Mouse (Mus musculus) adrenal gland, postnatal 14 days (tissue): ENCODE results near the gene Ptprn2. TPM values are rescaled to one million over a fixed set of nuclear protein-coding genes. Genes with fewer than 3 reads are reported as not detected.

Experiments used
- DNase-seq: peaks from one replicate; pipeline ENCODE4 v3.0.0; 2021; ENCODE audit warnings: mixed read lengths
- total RNA-seq: library from RNA; stranded (reverse); gene quantifications from 2 replicates; pipeline ENCODE4 v1.2.3, GENCODE M21; 2021

The Ptprn2 gene
- total RNA-seq, 1 experiment from 2014 or later = 15.4 TPM

GRCm38 (mm10) chr12:116642191-116642549 lies 156.7 kb downstream of the Ptprn2 start:
- no peak for DNase-seq

GRCm38 (mm10) chr12:116646771-116647170 lies 161.3 kb downstream of the Ptprn2 start:
- DNase-seq = no peak

GRCm38 (mm10) chr12:116648584-116649206 lies 163.2 kb downstream of the Ptprn2 start:
- DNase-seq = peak; percentile 62

- DNase-seq = no peak
Measured at GRCm38 (mm10) chr12:116653684-116654083, 168.2 kb downstream of the Ptprn2 start.

- DNase-seq = no peak
Measured at GRCm38 (mm10) chr12:116660076-116660475, 174.6 kb downstream of the Ptprn2 start.

GRCm38 (mm10) chr12:116661018-116661417 lies 175.5 kb downstream of the Ptprn2 start:
- no peak for DNase-seq

DNA sequence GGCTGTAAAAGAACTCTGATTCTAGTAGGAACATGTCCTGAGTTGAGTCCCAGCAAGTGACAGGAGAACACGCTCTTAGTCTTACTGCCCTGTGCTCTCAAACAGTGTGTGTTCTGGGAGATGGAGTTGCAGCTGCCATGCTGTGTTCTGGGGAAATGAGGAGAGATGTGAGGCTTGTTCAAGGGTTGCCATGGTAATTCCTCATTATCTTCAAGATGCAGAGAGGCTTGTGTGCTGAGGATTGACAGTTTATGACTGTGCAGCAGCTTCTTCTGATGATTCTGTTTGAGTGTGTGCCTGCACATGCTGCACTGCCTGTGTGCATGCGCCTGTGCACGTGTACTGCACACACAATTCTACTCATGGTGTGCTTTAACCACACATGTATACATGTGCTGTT lies 192.2 kb downstream of the Ptprn2 start:
- no peak for DNase-seq

- DNase-seq = no peak
Measured at GRCm38 (mm10) chr12:116689832-116690231, 204.3 kb downstream of the Ptprn2 start.

GRCm38 (mm10) chr12:116709535-116709934 lies 224.0 kb downstream of the Ptprn2 start:
- DNase-seq = no peak

GRCm38 (mm10) chr12:116710716-116711115 lies 225.2 kb downstream of the Ptprn2 start:
- DNase-seq = no peak

GRCm38 (mm10) chr12:116711133-116711532 lies 225.6 kb downstream of the Ptprn2 start:
- no peak for DNase-seq

- DNase-seq = no peak
Measured at GRCm38 (mm10) chr12:116713096-116713495, 227.6 kb downstream of the Ptprn2 start.

- DNase-seq = no peak
Measured at GRCm38 (mm10) chr12:116721062-116721461, 235.5 kb downstream of the Ptprn2 start.

- no peak for DNase-seq
Measured at GRCm38 (mm10) chr12:116740141-116740540, 254.6 kb downstream of the Ptprn2 start.

GRCm38 (mm10) chr12:116741300-116741699 lies 255.8 kb downstream of the Ptprn2 start:
- DNase-seq = no peak

GRCm38 (mm10) chr12:116746401-116746800 lies 260.9 kb downstream of the Ptprn2 start:
- DNase-seq = no peak

DNA sequence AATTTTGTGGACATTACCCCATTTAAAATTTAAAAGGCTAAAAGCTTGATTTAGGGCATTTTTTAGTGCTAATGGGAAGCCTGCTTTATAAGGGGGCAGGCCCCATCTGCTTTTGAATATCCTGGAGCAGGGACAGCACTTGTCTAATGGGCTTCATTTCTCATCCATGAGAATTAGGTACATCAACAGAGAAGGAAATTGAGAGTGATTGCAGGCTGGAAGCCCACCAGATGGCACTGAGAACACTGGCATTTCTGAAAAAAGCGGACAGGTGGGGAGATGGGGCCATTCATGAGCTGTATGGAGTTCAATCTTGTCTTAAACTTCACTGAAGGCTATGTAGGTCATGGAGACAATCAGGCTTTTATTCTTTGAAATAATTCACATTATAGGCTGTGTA lies 267.3 kb downstream of the Ptprn2 start:
- DNase-seq = no peak

GRCm38 (mm10) chr12:116763961-116764360 lies 278.4 kb downstream of the Ptprn2 start:
- no peak for DNase-seq

- no peak for DNase-seq
Measured at GRCm38 (mm10) chr12:116770911-116771310, 285.4 kb downstream of the Ptprn2 start.

DNA sequence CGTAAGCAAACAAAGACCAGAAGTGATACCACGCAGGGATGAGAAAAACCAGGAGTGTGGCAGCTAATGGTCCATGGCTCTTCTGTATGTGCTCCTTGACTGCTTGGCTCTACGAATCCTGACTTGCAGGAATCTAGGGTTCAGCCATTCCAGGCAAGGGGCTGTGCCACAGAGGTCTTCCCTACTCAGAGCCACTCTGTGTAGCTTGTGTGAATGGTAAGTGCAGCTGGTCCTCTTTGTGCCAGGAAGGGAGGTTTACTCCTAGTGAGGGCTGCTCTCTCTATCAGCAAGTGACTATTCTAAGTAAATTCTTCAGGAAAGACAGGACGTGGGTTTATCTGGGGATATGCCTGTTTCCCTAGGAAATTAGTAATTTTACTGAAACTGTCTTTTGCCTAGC lies 286.0 kb downstream of the Ptprn2 start:
- no peak for DNase-seq

DNA sequence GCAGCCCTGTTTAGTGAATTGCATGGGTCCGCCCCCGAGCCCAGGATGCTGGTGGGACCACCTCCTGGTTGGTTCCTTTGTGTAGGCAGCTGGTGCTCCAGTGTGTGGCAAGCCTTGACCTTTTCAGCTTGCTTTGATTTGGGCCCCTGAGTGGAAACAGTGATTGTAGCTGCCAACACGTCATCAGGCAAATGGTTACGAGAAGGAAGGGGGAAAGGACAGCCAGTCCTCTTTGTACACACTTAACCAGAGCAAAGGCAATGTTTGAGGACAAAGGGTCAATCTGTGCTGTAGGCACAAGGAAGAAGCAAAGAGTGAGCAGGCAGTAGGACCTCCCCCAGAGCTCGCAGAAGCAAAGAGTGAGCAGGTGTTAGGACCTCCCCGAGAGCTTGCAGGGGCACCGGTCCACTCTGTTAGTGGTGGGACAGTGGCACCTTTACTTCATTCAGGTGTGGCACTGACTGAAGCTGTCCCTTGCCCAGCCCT lies 286.6 kb downstream of the Ptprn2 start:
- DNase-seq = peak; percentile 51

- no peak for DNase-seq
Measured at GRCm38 (mm10) chr12:116773344-116773743, 287.8 kb downstream of the Ptprn2 start.

DNA sequence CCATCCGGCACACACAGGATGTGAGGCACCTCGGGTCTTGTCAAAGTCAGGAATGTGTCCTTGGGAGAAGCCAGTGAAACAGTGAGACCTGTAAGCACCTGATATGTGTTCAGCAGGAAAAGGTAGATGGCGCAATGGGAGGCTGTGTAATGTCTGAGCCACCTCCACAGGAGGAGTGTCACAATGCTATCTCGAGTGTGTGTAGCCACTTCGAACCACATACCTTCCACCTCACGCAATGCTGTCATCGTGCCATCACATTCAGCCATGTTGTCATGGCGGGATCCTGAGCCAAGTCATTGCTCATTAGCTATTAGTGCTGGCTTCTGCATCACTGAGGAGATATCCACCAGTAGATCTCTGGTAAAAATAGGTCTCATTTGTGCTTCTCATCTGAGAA lies 290.9 kb downstream of the Ptprn2 start:
- no peak for DNase-seq
